Mouse (Mus musculus) left cerebral cortex, postnatal 4 days (tissue): ENCODE results near the gene Dapk3. TPM values are rescaled to one million over a fixed set of nuclear protein-coding genes. Genes with fewer than 3 reads are reported as not detected.
"Not testable (repeated sequence)": the region's sequence is repeated elsewhere in the genome, so short reads cannot be mapped to it uniquely, and the experiment has no call there.

Experiments used
- DNase-seq: peaks from one replicate; pipeline ENCODE4 v3.0.0-alpha.2; 2022
- intact Hi-C: fragments of 180-260 bp; cut with DNase I; formaldehyde crosslinking; loops from one replicate; pipeline ENCODE4 v1.15.1; 2025
- total RNA-seq, 2 experiments: library from RNA; stranded (reverse); gene quantifications; 2 replicates each; pipeline ENCODE4 v1.2.3; 2021

Gene Dapk3
- total RNA-seq, 2 experiments from 2014 or later, result 62.7 to 62.9 TPM

- intact Hi-C loops, result no loop called here
- no peak for DNase-seq
Observed at GRCm38 (mm10) chr10:81177958-81178712, 4.7 kb upstream of the Dapk3 start.

GRCm38 (mm10) chr10:81178927-81179326, 3.9 kb upstream of the Dapk3 start:
- intact Hi-C loops, result no loop called here
- no peak for DNase-seq

- intact Hi-C loops, result no loop called here
- no peak for DNase-seq
Observed at GRCm38 (mm10) chr10:81179451-81180342, 3.1 kb upstream of the Dapk3 start.

- DNase-seq, result no peak
- intact Hi-C loops, result no loop called here
Observed at GRCm38 (mm10) chr10:81180946-81181345, 1.9 kb upstream of the Dapk3 start.

GRCm38 (mm10) chr10:81181860-81182259, 945 bp upstream of the Dapk3 start:
- intact Hi-C loops, DNase-seq: not testable (repeated sequence)

GRCm38 (mm10) chr10:81183805-81184204, 1.0 kb downstream of the Dapk3 start, which contains the start of gene 4930442H23Rik:
Gene 4930442H23Rik (minus strand): TSS chr10:81183849.
- DNase-seq, result no peak
- intact Hi-C loops, result no loop called here

GRCm38 (mm10) chr10:81184765-81185164, 2.0 kb downstream of the Dapk3 start:
- no peak for DNase-seq
- intact Hi-C loops, result no loop called here

GRCm38 (mm10) chr10:81187161-81187560, 4.4 kb downstream of the Dapk3 start:
- no peak for DNase-seq
- intact Hi-C loops, result no loop called here

- DNase-seq, result no peak
- intact Hi-C loops, result loop anchor here (10.0 kb wide), 2 partner anchors 155 to 275 kb away; partner anchors contain the start of gene Gipc3
Observed at GRCm38 (mm10) chr10:81189821-81190220, 7.0 kb downstream of the Dapk3 start.

- intact Hi-C loops, result loop anchor here (10.0 kb wide), 2 partner anchors 154 to 274 kb away; partner anchors contain the start of gene Gipc3
- DNase-seq, result no peak
Observed at GRCm38 (mm10) chr10:81190236-81190911, 7.6 kb downstream of the Dapk3 start.

- intact Hi-C loops, result loop anchor here (10.0 kb wide), 2 partner anchors 154 to 274 kb away; partner anchors contain the start of gene Gipc3
- no peak for DNase-seq
Observed at GRCm38 (mm10) chr10:81190912-81191321, 8.1 kb downstream of the Dapk3 start.

- no peak for DNase-seq
- intact Hi-C loops, result loop anchor here (10.0 kb wide), 2 partner anchors 153 to 273 kb away; partner anchors contain the start of gene Gipc3
Observed at GRCm38 (mm10) chr10:81191342-81191982, 8.7 kb downstream of the Dapk3 start.

GRCm38 (mm10) chr10:81192270-81192967, 9.6 kb downstream of the Dapk3 start:
- DNase-seq, result peak; percentile 81
- intact Hi-C loops, result loop anchor here (10.0 kb wide), 2 partner anchors 152 to 272 kb away; partner anchors contain the start of gene Gipc3

GRCm38 (mm10) chr10:81192968-81193501, 10.2 kb downstream of the Dapk3 start:
- intact Hi-C loops, result loop anchor here (10.0 kb wide), 2 partner anchors 152 to 272 kb away; partner anchors contain the start of gene Gipc3
- DNase-seq, result peak; percentile 43

GRCm38 (mm10) chr10:81193991-81194774, 11.4 kb downstream of the Dapk3 start:
- DNase-seq, result no peak
- intact Hi-C loops, result loop anchor here (10.0 kb wide), 2 partner anchors 151 to 271 kb away; partner anchors contain the start of gene Gipc3

GRCm38 (mm10) chr10:81195300-81195699, 12.5 kb downstream of the Dapk3 start:
- no peak for DNase-seq
- intact Hi-C loops, result loop anchor here (10.0 kb wide), 2 partner anchors 150 to 270 kb away; partner anchors contain the start of gene Gipc3

GRCm38 (mm10) chr10:81196470-81197065, 13.8 kb downstream of the Dapk3 start:
- intact Hi-C loops, result loop anchor here (10.0 kb wide), 2 partner anchors 148 to 268 kb away; partner anchors contain the start of gene Gipc3
- DNase-seq, result no peak
